Mouse (Mus musculus): ENCODE results near the gene Golm1.

The Golm1 gene

GRCm38 (mm10) chr13:59590691-59591090, 84.9 kb downstream of the Golm1 start:
- no peak for DNase-seq (ENCODE audit: low spot score in 2 of 2)

DNA sequence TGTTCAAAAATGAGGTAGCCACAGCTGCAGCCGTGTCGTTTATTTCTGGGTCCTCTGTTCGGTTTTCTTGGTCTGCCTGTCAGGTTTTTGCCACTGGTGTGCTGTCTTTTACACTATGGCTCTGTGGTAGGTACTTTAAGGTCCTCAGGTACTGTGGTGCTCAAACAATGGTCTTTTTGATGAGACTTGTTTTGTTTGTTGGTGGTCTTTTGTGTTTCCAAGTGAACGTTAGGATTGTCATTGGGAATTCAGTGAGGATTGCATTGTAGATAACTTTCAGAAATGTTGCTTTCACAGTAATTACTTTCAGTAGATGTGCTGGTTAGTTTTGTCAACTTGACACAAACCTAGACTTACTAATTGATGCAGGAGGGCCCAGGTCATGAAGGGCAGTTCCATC, 85.9 kb downstream of the Golm1 start:
- DNase-seq (ENCODE audit: low spot score in 2 of 2): no peak

DNA sequence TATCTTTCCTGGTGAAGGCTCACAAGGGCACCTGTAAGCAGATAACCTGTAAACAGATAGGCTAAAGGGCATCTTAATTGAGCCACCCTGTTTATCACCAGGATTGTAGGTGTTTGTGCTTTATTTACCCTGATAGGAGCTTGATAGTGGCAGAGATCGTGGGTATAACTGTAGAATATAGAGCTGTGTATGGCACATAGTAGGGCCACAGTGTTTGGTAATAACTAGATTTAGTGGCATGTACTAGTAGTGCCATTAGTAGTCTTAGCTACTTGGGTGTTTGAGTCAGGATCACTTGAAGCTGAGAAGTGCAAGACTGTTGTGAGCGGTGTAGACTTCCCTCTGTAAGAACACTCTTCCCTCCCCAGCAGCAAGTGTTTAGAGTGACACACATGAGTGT, 88.4 kb downstream of the Golm1 start:
- no peak for DNase-seq (ENCODE audit: low spot score in 2 of 2)

DNA sequence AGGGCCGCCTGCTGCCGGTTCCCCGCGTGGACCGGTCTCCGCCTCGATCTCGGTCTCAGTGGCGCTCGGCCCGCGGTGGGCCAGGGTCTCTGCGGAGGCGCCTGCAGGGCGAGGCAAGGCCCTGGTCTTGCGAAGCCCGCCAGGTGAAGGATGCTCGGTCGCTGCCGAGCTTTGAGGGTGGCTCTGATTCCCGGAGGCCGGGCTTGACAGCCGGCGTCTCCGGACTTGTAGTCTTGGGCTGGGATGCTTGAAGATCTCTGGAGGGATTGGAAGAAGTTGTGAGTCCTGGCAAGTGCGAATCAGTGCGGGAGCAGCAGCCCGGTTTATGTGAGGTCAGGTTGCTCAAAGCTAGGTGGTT, 90.0 kb downstream of the Golm1 start:
- DNase-seq (ENCODE audit: low spot score in 2 of 2): no peak

DNA sequence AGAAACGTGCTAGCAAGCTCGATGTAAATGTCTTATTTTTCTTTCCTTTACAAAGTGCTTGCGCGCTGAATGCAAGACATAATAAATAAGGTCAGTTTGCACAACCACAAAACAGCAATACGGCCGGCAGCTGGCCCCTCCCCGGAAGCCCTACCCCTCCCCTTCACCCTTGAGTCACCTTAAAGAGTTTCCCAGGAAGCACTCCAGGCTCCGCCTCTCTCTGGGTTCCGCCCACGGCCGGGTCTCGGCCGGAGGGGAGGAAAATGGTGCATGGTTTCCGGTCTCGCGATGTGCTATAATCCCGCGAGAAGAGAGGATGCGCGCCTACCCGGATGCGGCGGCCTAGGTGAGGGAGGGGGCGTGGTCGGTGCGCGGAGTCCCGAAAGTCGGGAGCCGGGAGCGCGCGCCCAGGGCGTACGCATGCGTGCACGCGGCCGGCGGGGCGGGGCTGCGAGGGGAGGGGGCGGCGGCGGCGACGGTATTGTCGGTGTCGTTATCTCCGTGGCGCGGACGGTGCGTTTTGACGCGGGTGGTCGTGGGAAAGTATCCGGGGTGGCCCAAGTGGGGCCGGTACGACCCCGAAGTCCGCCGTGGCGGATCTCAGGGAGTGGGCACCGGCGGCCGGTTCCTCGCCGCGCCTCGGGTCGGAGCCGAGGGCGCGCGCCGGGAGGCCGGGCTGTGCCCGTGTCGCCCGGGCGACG, 90.5 kb downstream of the Golm1 start, which contains the start of the genes Agtpbp1 and Naa35:
TSS of gene Agtpbp1 (minus strand) at position 281 of the 701 bp plus-strand sequence.
TSS of gene Naa35 (plus strand) at position 313 of the 701 bp plus-strand sequence.
- peak; percentile 99 to 100 for DNase-seq (ENCODE audit: low spot score in 2 of 2)

All from spleen, postnatal 4 days (tissue).